Mouse (Mus musculus) liver, embryonic 14.5 days (tissue): Measurements from ENCODE around the gene Hist1h3g.

Source experiments
- CTCF ChIP-seq: IDR thresholded peaks from 2 replicates; pipeline ENCODE4 v1.5.1; 2016; ENCODE audit warnings: antibody characterized with exemption, low read depth, control low read depth
- EP300 ChIP-seq: IDR thresholded peaks from 2 replicates; pipeline ENCODE4 v1.6.1; 2016; ENCODE audit warnings: antibody characterized with exemption, low read depth

DNA sequence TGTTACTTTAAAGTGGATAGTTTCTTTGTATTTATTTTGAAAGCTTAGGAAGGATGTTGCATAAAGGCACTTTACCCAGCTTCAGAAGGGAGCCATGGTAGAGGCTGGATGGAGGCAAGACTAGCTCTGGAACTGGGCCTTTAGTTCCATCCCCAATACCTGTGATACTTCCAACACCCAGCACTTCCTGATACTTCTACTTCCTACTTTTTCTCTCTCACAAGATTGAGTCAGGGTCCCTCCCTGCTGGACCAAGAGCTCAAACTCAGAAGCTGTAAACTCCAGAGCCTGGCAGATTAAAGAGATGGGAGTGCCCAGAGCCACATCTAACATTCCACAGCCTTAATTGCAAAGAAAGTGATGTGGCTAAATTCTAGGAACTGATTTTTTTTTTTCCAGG is 49.1 kb downstream of the Hist1h3g start:
- TF ChIP-seq CTCF = no peak
- 0 out of 2 replicates have a peak, but pooled peaks have one; percentile 10 for TF ChIP-seq EP300
